Mouse (Mus musculus) kidney, adult 18-20 months (tissue): ENCODE results near the gene Clpb.

Experiments used
- DNase-seq: peaks from one replicate; pipeline ENCODE4 v3.0.0; 2021

The Clpb gene

GRCm38 (mm10) chr7:101822836-101823757 lies 159.7 kb downstream of the Clpb start:
- DNase-seq, result peak; percentile 77

GRCm38 (mm10) chr7:101823758-101824630 lies 160.6 kb downstream of the Clpb start:
- peak; percentile 72 for DNase-seq

GRCm38 (mm10) chr7:101830373-101830772 lies 166.9 kb downstream of the Clpb start:
- DNase-seq, result no peak

GRCm38 (mm10) chr7:101831437-101831836 lies 168.0 kb downstream of the Clpb start:
- no peak for DNase-seq

GRCm38 (mm10) chr7:101832372-101832771 lies 168.9 kb downstream of the Clpb start:
- DNase-seq, result no peak

GRCm38 (mm10) chr7:101833352-101833751 lies 169.9 kb downstream of the Clpb start:
- DNase-seq, result no peak

- no peak for DNase-seq
Measured at GRCm38 (mm10) chr7:101833916-101834584, 170.6 kb downstream of the Clpb start.

GRCm38 (mm10) chr7:101834903-101835302 lies 171.5 kb downstream of the Clpb start:
- no peak for DNase-seq

- DNase-seq, result no peak
Measured at GRCm38 (mm10) chr7:101835457-101836109, 172.2 kb downstream of the Clpb start.

- peak; percentile 79 for DNase-seq
Measured at GRCm38 (mm10) chr7:101836271-101837153, 173.1 kb downstream of the Clpb start.

- no peak for DNase-seq
Measured at GRCm38 (mm10) chr7:101837154-101837605, 173.7 kb downstream of the Clpb start.

GRCm38 (mm10) chr7:101837606-101838471 lies 174.4 kb downstream of the Clpb start, which contains the start of gene Inppl1:
TSS of gene Inppl1 (minus strand) at chr7:101838229.
- peak; percentile 96 for DNase-seq

GRCm38 (mm10) chr7:101844186-101844585 lies 180.8 kb downstream of the Clpb start:
- DNase-seq, result no peak
